Mouse (Mus musculus) neural tube, embryonic 14.5 days (tissue): ENCODE measurements around the gene Zp1. TPM values are rescaled to one million over a fixed set of nuclear protein-coding genes. Genes with fewer than 3 reads are reported as not detected.

Experiments
- ATAC-seq: fragments of 200-750 bp; cut with Nextera tagmentation; 2 replicates; pipeline ENCODE4 v1.8.0; 2017; ENCODE audit warnings: low read depth, mild to moderate bottlenecking, moderate TSS enrichment, moderate library complexity
- H3K27ac ChIP-seq: fragments of 300-500 bp; sonication (generic); 2 replicates; pipeline ENCODE4 v1.5.1; 2014; ENCODE audit warnings: low read depth, mild to moderate bottlenecking, control low read depth, low read length, moderate library complexity, mixed read lengths
- H3K27me3 ChIP-seq: fragments of 300-500 bp; sonication (generic); 2 replicates; pipeline ENCODE4 v1.6.1; 2014; ENCODE audit warnings: low read length; ENCODE audit not compliant: control insufficient read depth, insufficient read depth
- H3K36me3 ChIP-seq: fragments of 300-500 bp; sonication (generic); 2 replicates; pipeline ENCODE4 v1.6.1; 2014; ENCODE audit warnings: low read length, mixed read lengths; ENCODE audit not compliant: control insufficient read depth, insufficient read depth
- H3K4me1 ChIP-seq: fragments of 300-500 bp; sonication (generic); 2 replicates; pipeline ENCODE4 v1.6.1; 2014; ENCODE audit warnings: low read length; ENCODE audit not compliant: control insufficient read depth, insufficient read depth
- H3K4me2 ChIP-seq: fragments of 300-500 bp; sonication (generic); 2 replicates; pipeline ENCODE4 v1.6.1; 2014; ENCODE audit warnings: mild to moderate bottlenecking, low read depth, low read length, control low read depth
- H3K4me3 ChIP-seq: fragments of 300-500 bp; sonication (generic); 2 replicates; pipeline ENCODE4 v1.5.1; 2014; ENCODE audit warnings: low read depth, low read length, control low read depth, mixed read lengths
- H3K9ac ChIP-seq: fragments of 300-500 bp; sonication (generic); replicated peaks from 2 replicates; pipeline ENCODE4 v1.6.1; 2014; ENCODE audit warnings: low read depth, mild to moderate bottlenecking, control low read depth, low read length, mixed read lengths
- H3K9me3 ChIP-seq: fragments of 300-500 bp; sonication (generic); 2 replicates; pipeline ENCODE4 v1.6.1; 2016; ENCODE audit warnings: low read length; ENCODE audit not compliant: control insufficient read depth
- WGBS: fragments of 180-500 bp; shearing (Covaris S2); extraction: QIAGEN DNeasy Blood & Tissue Kit; methylation state at CpG from one replicate; pipeline ENCODE4 v1.1.7; 2014; 5-methylcytosine and 5-hydroxymethylcytosine counted together
- polyA plus RNA-seq: library from polyadenylated mRNA; unstranded; fragments of >200 nt; fragmentation: Nextera tagmentation; extraction: Ambion mirVana; gene quantifications from 2 replicates; pipeline ENCODE4 v1.2.1, GENCODE M21; 2014

Zp1 gene
- polyA plus RNA-seq, 1 experiment from 2014 or later, result not detected

DNA sequence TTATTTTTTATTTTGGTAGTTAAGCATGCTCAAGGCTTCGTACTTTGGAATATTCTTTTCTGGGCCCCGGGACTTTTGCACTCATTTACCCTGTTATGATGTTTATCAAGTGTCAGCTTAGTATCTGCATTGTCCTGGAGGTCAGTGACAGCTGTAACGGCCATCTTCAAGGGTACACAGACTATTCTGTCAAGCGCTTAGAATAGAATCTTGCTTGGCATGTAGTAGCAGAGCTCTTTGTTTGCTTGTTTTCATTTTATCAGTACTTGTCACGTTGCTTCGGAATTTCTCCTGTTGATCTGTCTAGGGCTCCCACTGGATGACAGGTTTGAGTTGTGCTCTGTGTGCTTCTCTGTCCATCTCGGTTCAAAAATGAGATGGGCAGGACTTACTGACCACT is 23.6 kb downstream of the Zp1 start:
- peak overlapping the region; percentile 83; the same call in 1 of the 2 replicates for H3K9ac ChIP-seq
- H3K36me3 ChIP-seq, result peaks cover 30% of the 10 kb centered on the region
- 88% methylated on average over 7 of the region's 7 CpGs for WGBS
- H3K4me3 ChIP-seq, result peak overlapping the region; percentile 93; the same call in 1 of the 2 replicates
- no peak overlapping the region for H3K27ac ChIP-seq
- peaks cover 11% of the 10 kb centered on the region for H3K4me1 ChIP-seq
- no peaks in the 10 kb centered on the region for H3K27me3 ChIP-seq
- no peak for ATAC-seq
- H3K4me2 ChIP-seq, result peak overlapping the region; percentile 70; the same call in 1 of the 2 replicates
- no peaks in the 10 kb centered on the region for H3K9me3 ChIP-seq

DNA sequence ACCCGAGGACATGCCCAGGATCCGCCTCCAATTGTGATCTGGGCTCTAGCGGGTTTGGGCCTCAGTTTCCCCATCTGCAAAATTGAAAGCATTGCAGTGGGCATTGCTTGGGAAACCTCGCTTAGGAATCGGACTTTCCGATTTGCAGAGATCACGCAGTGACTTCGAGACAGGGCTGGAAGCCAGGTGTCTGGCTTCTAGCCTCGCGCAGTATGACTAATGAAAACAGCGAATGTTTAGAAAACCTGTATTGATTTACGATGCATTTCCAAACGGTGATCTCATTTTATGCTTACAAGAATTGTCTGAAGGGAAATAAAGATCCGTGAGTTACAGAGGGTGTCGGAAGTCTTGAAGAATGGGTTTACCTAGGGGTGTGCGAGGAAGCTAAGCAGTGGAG is 24.7 kb downstream of the Zp1 start:
- H3K27ac ChIP-seq, result peak overlapping the region; percentile 85
- ATAC-seq, result no peak
- H3K9ac ChIP-seq, result peak overlapping the region; percentile 83
- H3K4me2 ChIP-seq, result peak overlapping the region; percentile 70
- peaks cover 11% of the 10 kb centered on the region for H3K4me1 ChIP-seq
- peaks cover 20% of the 10 kb centered on the region for H3K36me3 ChIP-seq
- 2% methylated on average over 16 of the region's 16 CpGs for WGBS
- peak overlapping the region; percentile 93 for H3K4me3 ChIP-seq
- no peaks in the 10 kb centered on the region for H3K27me3 ChIP-seq
- H3K9me3 ChIP-seq, result no peaks in the 10 kb centered on the region

DNA sequence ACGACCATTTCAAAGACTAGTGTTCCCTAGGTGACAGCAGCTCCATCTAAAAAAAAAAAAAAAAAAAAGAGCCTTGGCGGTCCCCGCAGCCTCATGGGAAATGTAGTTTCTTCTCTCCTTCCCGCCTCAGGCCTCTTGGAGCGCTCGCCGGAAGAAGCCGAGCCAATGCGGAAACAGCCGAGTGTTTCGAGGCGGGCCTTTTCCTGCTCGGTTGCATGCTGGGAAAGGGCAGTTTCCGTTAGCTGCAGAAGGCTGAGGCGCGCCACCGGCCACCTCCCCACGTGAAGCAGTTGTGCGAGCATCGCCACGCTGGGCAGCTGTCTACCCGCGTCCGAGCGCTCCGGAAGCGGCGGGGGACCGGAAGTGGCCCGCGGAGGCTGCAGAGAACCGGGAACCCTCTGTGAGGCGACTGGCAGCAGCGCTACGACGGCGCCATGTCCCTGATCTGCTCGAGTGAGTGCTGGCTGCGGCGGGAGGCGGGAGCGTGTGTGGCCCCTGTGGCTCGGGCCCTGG is 25.4 kb downstream of the Zp1 start, which contains the start of gene Prpf19:
Gene Prpf19 (plus strand): TSS at position 216 of the 513 bp plus-strand sequence.
- Histone ChIP-seq H3K4me3 (peak within 1 kb of the TSS; percentile 93), H3K4me2 (peak within 1 kb of the TSS; percentile 70), H3K9me3 (no peaks in the 10 kb centered on the region), H3K36me3 (peaks cover 13% of the 10 kb centered on the region; the same call in 1 of the 2 replicates), H3K27ac (peak within 1 kb of the TSS; percentile 85), H3K4me1 (peaks cover 11% of the 10 kb centered on the region), H3K27me3 (no peaks in the 10 kb centered on the region), H3K9ac (peak within 1 kb of the TSS; percentile 83)
- ATAC-seq, result peak; percentile 96
- under 1% methylated on average over 43 of the region's 43 CpGs for WGBS

DNA sequence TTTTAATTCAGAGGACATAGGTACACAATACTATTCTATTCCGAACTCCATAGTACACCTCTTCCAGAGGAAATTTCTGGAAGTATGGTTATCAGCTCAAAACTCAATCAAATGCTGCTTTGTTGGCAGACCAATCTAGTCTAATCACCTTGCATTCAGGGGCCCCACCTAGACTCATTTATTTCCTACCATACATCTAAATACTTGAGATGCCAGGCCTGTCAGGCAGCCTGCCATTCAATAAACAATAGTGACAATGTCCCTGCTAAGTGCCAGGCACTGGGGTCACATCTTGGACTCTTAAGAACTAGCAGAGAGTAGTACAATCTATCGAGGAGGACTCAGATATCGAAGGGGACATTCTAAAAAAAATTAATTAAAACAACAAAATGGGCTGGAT is 28.2 kb downstream of the Zp1 start:
- no peak for ATAC-seq
- H3K27ac ChIP-seq, result no peak overlapping the region
- peaks cover 11% of the 10 kb centered on the region for H3K4me1 ChIP-seq
- H3K4me2 ChIP-seq, result no peak overlapping the region
- H3K27me3 ChIP-seq, result no peaks in the 10 kb centered on the region
- 96% methylated on average over 3 of the region's 3 CpGs for WGBS
- H3K9me3 ChIP-seq, result no peaks in the 10 kb centered on the region
- H3K36me3 ChIP-seq, result no peaks in the 10 kb centered on the region
- no peak overlapping the region for H3K9ac ChIP-seq
- no peak overlapping the region for H3K4me3 ChIP-seq

DNA sequence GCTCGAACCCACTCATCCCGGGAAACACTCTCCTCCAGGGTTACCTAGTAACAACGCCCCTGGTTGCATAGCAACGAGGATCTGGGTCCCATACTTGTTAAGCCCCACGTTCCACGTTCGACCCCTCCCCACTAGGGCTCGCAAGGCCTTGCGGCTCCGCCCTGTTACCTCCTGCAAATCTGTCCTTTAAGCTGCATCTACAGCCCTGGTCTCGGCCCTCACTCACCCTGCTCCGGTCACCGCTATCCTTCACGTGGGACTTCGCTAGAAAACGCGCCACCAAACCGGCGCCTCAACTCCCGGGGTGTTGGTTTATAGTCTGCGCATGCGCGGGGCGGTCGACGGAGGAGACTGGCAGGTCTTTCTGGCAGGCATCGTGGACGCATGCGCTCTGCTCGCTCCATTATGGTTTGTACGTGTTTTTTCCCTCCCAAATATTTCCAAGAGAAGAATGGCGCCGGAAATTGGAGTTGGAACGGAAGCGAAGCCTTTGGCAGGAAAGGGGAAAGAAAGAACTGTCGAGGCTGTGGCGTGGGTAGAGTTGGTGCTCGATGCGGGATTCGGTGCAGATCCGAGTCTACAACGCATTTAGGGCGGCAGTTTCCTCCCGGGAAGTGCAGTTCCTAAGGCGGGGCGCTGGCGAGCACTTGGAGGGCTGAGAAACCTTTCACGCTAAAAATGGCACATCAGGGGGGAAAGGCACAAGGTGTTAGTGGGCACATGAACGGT is 38.8 kb downstream of the Zp1 start, which contains the start of gene Tmem109:
Gene Tmem109 (minus strand): TSS at position 576 of the 729 bp plus-strand sequence.
- WGBS, result under 1% methylated on average over 49 of the region's 49 CpGs
- Histone ChIP-seq H3K27ac (peak within 1 kb of the TSS; percentile 98), H3K9me3 (no peaks in the 10 kb centered on the region), H3K4me1 (peaks cover 9% of the 10 kb centered on the region; the same call in 1 of the 2 replicates), H3K4me3 (peak within 1 kb of the TSS; percentile 45), H3K27me3 (no peaks in the 10 kb centered on the region), H3K4me2 (peak within 1 kb of the TSS; percentile 89), H3K9ac (peak within 1 kb of the TSS; percentile 65), H3K36me3 (no peaks in the 10 kb centered on the region)
- ATAC-seq, result peak; percentile 94

DNA sequence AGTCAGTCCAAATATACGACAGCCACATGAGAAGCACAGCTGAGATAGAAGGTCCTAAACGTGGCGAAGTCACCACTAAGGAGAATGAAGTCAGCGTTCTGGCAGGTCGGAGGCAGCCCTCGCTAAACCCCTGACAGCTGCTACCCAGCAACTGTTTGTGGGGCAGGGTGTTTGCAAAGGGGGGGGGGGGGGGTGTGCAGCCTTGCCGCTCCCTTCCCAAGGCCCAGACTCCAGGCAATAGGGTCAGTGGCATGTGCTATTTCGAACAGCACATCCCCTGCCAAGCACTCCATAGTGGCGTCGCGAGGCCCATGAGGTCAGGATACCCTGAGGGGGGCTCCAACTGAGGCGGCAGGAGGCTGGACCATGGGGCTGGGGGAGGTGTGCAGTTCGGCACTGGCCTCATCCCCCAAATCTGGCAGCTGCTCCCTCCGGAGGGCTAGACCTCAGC is 39.4 kb downstream of the Zp1 start:
- H3K27me3 ChIP-seq, result no peaks in the 10 kb centered on the region
- WGBS, result 1% methylated on average over 14 of the region's 14 CpGs
- H3K9ac ChIP-seq, result peak overlapping the region; percentile 65
- peak overlapping the region; percentile 98 for H3K27ac ChIP-seq
- peak overlapping the region; percentile 89 for H3K4me2 ChIP-seq
- no peaks in the 10 kb centered on the region for H3K9me3 ChIP-seq
- no peaks in the 10 kb centered on the region for H3K36me3 ChIP-seq
- peak overlapping the region; percentile 45 for H3K4me3 ChIP-seq
- H3K4me1 ChIP-seq, result peaks cover 9% of the 10 kb centered on the region; the same call in 1 of the 2 replicates
- peak; percentile 77 for ATAC-seq

DNA sequence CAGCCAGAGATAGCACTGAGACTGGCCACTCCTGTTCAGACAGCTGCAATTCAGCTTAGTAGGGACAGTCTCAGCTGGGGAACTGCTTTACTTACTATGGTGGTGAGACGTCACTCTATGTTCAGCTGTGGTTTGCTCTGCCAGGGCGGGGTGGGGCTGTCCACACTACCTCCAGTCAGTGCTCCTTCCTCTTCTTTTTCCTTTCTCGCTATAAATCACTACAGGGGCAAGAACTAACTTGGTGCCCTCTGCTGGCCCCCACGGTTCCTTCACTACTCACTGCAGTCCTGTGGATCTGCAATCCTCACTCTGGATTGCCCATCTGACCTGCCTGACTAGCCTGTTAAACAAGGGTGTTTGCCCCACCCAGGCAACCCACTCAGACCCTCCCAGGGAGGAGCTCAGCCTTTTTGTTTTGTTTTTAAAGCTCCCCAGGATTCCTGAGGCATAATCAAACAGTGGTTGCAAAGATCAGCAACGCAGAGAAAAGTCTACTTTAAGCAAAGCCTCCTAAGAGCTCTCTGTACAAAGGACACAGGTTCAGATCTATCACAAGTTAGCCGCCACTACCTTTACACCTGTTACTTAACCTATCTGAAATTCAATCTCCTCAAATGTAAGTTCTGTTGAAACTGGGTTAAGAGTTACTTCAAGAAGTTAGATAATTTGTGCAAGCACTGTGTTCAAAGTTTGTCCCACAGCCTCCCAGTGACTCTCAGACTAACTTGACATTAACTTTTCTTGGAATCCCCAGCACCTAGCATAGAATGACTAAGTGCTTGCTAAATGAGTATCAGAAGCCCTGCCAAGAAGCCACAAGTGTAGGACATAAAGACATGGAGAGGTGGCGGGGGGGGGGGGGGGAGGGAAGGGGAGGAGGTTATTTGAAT is 40.1 kb downstream of the Zp1 start:
- WGBS, result 35% methylated on average over 7 of the region's 7 CpGs

DNA sequence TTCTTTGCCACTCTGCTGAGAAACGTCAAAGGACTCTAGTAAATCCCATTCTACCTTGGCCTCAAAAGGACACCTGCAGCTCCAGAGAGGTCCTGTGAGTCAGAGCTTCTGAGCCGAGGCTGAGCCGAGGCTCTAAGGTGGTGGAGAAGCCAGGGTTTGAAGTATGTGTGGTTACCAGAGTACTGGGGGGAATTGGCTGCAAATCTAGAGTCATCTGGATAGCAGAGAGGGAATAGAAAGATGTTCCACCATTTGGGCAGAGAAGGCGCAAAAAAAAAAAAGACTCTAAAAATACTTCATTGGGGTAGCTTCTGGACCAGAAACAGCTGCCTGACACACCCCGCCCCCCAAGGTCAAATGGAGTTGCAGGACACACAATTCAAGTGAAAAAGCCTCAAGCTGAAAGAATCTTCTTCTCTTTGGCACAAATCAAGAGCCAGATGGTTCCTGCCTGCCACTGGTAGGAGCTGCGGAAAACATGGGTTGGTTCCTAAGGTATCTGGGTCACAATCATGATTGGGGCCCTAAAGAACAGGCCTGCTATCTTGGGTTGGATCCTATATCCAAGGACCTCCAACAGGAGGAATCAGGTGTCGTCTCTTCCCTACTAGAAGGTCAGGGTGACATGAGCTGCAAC is 42.1 kb downstream of the Zp1 start:
- no peak overlapping the region for H3K27ac ChIP-seq
- ATAC-seq, result no peak
- no peak overlapping the region for H3K9ac ChIP-seq
- H3K4me3 ChIP-seq, result no peak overlapping the region
- peaks cover 9% of the 10 kb centered on the region; the same call in 1 of the 2 replicates for H3K4me1 ChIP-seq
- H3K9me3 ChIP-seq, result no peaks in the 10 kb centered on the region
- WGBS, result 94% methylated on average over 7 of the region's 7 CpGs
- peaks cover 8% of the 10 kb centered on the region; the same call in 1 of the 2 replicates for H3K36me3 ChIP-seq
- H3K4me2 ChIP-seq, result no peak overlapping the region
- no peaks in the 10 kb centered on the region for H3K27me3 ChIP-seq

More for the DNA sequence above, 40.1 kb downstream of the Zp1 start:
- peak overlapping the region; percentile 45 for H3K4me3 ChIP-seq
- H3K4me2 ChIP-seq, result peak overlapping the region; percentile 89
- H3K9me3 ChIP-seq, result no peaks in the 10 kb centered on the region
- no peaks in the 10 kb centered on the region for H3K36me3 ChIP-seq
- peak overlapping the region; percentile 65; the same call in 1 of the 2 replicates for H3K9ac ChIP-seq
- H3K4me1 ChIP-seq, result peaks cover 9% of the 10 kb centered on the region; the same call in 1 of the 2 replicates
- ATAC-seq, result no peak
- no peaks in the 10 kb centered on the region for H3K27me3 ChIP-seq
- no peak overlapping the region for H3K27ac ChIP-seq
